Mouse (Mus musculus): ENCODE data around the gene Slc2a3.

- TF ChIP-seq GATA2 (IDR thresholded peaks at IDR 0.05; ENCODE audit: borderline replicate concordance, low read depth, low read length) (no peak), CTCF (IDR thresholded peaks at IDR 0.05; ENCODE audit: low read depth, low read length) (no peak), GATA1 (IDR thresholded peaks at IDR 0.05; ENCODE audit: borderline replicate concordance, low read length) (no peak)
These were observed 85.6 kb downstream of the Slc2a3 start for GRCm38 (mm10) chr6:122715886-122716285.

Data from G1E (cell line).